Mouse (Mus musculus) retina, adult 2 months (tissue): Measurements from ENCODE around the gene AI467606.
"Not testable (repeated sequence)": the region's sequence is repeated elsewhere in the genome, so short reads cannot be mapped to it uniquely, and the experiment has no call there.

Experiments
- DNase-seq: peaks from one replicate; pipeline ENCODE4 v3.0.0-alpha.2; 2012; ENCODE audit warnings: low read depth, low spot score

AI467606 gene

GRCm38 (mm10) chr7:127091114-127091896 is at the start of gene AI467606:
Gene AI467606, plus strand, starts transcription at chr7:127091359.
- DNase-seq, result no peak

GRCm38 (mm10) chr7:127041851-127042672 is 49.1 kb upstream of the AI467606 start, which contains the start of gene Kif22:
Gene Kif22, minus strand, starts transcription at chr7:127042471.
- peak; percentile 78 for DNase-seq

GRCm38 (mm10) chr7:127055026-127055585 is 36.1 kb upstream of the AI467606 start:
- DNase-seq, result no peak

GRCm38 (mm10) chr7:127065538-127065937 is 25.6 kb upstream of the AI467606 start:
- DNase-seq, result no peak

GRCm38 (mm10) chr7:127066317-127066716 is 24.8 kb upstream of the AI467606 start:
- no peak for DNase-seq

- DNase-seq, result no peak
Observed at GRCm38 (mm10) chr7:127070871-127071413, 20.2 kb upstream of the AI467606 start.

GRCm38 (mm10) chr7:127073221-127073620 is 17.9 kb upstream of the AI467606 start:
- no peak for DNase-seq

- no peak for DNase-seq
Observed at GRCm38 (mm10) chr7:127076188-127076587, 15.0 kb upstream of the AI467606 start.

- no peak for DNase-seq
Observed at GRCm38 (mm10) chr7:127077692-127078091, 13.5 kb upstream of the AI467606 start.

GRCm38 (mm10) chr7:127080045-127080444 is 11.1 kb upstream of the AI467606 start:
- no peak for DNase-seq

- no peak for DNase-seq
Observed at GRCm38 (mm10) chr7:127082271-127082670, 8.9 kb upstream of the AI467606 start.

- no peak for DNase-seq
Observed at GRCm38 (mm10) chr7:127082995-127083394, 8.2 kb upstream of the AI467606 start.

- no peak for DNase-seq
Observed at GRCm38 (mm10) chr7:127083689-127084088, 7.5 kb upstream of the AI467606 start.

GRCm38 (mm10) chr7:127084794-127085193 is 6.4 kb upstream of the AI467606 start:
- DNase-seq, result no peak

- not testable (repeated sequence) for DNase-seq
Observed at GRCm38 (mm10) chr7:127085751-127086150, 5.4 kb upstream of the AI467606 start.

GRCm38 (mm10) chr7:127087278-127088010 is 3.7 kb upstream of the AI467606 start, which contains the start of gene Zg16:
Gene Zg16, minus strand, starts transcription at chr7:127087328.
- not testable (repeated sequence) for DNase-seq

GRCm38 (mm10) chr7:127088083-127088482 is 3.1 kb upstream of the AI467606 start:
- DNase-seq, result no peak

- peak; percentile 29 for DNase-seq
Observed at GRCm38 (mm10) chr7:127088901-127089845, 2.0 kb upstream of the AI467606 start.

GRCm38 (mm10) chr7:127090154-127091113 is 725 bp upstream of the AI467606 start:
- DNase-seq, result no peak
